Mouse (Mus musculus) liver, postnatal 0 days (tissue): ENCODE results near the gene Nacc1.

Experiments used
- CTCF ChIP-seq: sonication (generic); IDR thresholded peaks from 2 replicates; pipeline ENCODE4 v1.5.1; 2016; ENCODE audit warnings: antibody characterized with exemption, low read depth
- EP300 ChIP-seq: IDR thresholded peaks from 2 replicates; pipeline ENCODE4 v1.6.1; 2016; ENCODE audit warnings: antibody characterized with exemption, low read depth, mild to moderate bottlenecking

DNA sequence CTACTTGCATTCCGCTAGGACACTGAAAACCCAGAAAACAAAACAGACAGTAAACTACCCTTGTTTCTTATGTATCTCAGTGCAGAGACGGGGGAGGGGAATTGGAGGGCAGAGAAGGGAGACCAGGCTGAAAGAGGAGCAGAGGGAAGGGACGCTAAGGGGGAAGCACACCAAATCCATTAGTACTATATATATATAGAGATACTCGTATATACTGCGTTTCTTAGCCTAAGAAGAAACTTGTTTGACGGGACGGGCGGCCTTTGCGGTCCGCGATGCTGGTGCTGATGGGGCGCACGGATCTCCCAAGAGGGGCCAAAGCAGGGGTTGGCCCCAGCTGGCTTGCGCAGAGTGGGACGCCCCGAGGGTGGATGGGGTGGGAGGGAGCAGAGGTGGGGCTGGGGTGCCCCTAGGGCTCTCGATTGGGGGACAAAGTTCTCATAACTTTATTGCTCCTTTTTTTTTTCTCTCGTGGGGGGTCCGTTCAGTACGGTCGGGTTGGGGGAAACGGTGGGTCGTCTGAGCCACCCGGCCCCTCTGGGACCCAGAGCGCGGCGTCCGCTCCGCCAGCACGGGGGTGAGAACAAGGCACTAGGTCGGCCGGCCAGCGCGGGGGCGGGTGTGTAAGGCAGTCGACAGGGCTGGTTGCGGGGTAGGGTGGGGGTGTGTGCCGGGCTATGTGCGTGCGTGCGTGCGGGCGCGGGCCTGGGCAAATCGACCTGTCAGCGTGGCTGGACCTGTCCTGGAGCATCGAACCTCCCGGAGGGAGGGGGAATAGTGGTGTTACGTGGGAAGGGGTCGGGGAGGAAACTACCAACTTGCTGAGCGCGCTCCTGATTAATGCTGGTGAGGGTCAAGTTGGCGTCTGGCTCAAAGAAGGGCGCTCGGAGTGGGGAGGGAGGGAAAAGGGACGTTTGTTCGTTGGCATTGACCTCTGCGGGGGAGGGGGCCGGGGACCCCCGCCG lies 17.5 kb upstream of the Nacc1 start:
- TF ChIP-seq CTCF (no peak), EP300 (no peak)
